Mouse (Mus musculus) retina, embryonic 14.5 days (tissue): ENCODE measurements at regions not wholly inside any gene's neighbourhood (a gene's known extent, or its start where the extent isn't known, plus 50 kb on each side); places are given as distances from the start of the nearest gene placed in this dataset.
"Not testable (repeated sequence)": the region's sequence is repeated elsewhere in the genome, so short reads cannot be mapped to it uniquely, and the experiment has no call there.

Experiments used
- DNase-seq: peaks from one replicate; pipeline ENCODE4 v3.0.0-alpha.2; 2015; ENCODE audit warnings: low spot score

DNA sequence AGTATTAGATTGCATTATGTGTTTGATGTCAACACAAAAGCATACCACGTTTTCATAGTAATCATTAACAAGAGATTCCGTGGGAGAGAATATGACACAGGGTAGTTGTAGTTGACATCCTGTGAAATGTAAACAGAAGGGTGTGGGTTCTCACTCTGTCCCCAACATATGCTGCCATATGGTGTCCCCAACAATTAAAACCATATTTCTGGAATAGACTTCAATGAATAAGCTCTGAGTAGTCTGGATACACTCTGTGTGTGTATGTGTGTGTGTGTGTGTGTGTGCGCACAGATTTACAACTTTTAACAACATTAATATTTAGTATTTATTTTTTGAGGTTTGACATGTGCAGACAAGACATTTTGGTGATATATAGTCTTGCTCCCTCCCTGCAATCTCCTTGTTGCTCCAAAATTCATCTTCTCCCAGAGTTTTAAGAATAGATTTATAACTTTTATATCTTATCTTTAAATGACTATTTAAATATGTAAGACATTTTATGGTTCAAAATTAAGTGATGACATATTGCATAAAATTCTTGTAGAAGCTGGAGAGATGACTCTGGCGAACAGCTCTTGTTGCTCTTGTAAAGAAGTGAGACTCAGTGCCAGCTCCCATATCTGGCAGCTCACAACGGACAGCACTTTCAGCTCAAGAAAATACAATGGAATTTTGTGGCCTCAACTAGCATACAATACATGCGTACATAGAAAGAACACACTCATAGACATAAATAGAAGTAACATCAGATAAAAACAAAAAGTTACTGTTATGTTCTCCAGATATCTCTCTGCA lies 162.6 kb upstream of the Tram1l1 start:
- no peak for DNase-seq

GRCm38 (mm10) chr3:124193331-124193730 lies 127.3 kb upstream of the Tram1l1 start:
- DNase-seq: not testable (repeated sequence)

- not testable (repeated sequence) for DNase-seq
These were observed 120.3 kb upstream of the Tram1l1 start for GRCm38 (mm10) chr3:124200226-124200940.

DNA sequence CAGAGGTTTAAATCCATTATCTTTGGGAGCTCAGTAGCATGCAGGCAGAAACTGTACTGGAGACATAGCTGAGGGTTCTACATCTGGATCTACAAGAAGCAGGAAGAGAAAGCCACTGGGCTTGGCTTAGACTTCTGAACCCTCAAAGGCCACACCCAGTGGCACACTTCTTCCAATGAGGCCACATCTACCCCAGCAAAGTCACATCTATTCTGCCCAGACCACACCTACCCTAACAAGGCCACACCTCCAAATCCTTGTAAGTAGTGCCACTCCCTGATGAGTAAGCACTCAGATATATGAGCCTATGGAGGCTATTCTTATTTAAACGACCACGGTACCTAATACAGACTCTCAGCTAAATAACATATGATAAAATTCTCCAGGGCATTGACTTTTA lies 103.5 kb upstream of the Tram1l1 start:
- DNase-seq: no peak

- no peak for DNase-seq
These were observed 94.7 kb upstream of the Tram1l1 start for GRCm38 (mm10) chr3:124225982-124226381.

DNA sequence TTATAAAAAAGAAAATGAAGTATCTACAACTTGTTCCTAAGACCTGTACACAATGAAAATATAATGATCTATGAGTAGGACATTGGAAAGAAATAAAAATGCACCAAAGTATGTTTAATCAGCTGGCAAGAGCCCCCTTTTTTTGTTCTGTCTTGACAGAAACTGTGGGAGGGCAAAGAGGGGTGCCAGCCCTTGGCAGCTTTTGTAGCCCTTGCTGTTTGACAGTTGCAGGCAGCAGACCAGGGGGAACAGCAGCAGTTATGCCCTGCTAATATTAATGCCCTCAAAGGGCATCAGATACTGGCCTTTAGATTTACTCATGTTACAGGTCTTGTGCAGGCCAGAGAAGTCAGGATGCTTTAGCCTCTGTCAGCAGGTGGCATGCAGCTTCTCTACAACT lies 93.0 kb upstream of the Tram1l1 start:
- DNase-seq: no peak

- no peak for DNase-seq
These were observed 79.5 kb upstream of the Tram1l1 start for GRCm38 (mm10) chr3:124240936-124241733.

- no peak for DNase-seq
These were observed 79.0 kb upstream of the Tram1l1 start for GRCm38 (mm10) chr3:124241734-124242006.

DNA sequence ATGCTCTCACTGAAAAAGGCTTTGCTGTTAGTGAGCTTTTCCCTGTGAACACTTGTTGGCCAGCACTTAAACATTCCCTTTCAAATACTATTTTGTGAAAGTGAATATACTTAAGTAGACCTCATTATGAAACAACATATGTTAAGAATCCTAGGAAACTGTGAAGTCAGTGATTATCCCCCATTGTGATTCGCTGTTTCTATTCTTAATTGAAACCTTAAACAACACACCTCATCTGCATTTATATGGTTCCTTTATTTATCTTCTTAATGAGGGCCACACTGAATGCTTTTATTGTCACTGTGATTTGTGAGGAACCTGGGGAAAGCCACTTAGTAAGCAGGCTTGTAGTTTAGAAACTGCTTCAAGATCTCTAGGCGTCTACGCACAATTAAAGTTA lies 58.5 kb upstream of the Tram1l1 start:
- DNase-seq: no peak

DNA sequence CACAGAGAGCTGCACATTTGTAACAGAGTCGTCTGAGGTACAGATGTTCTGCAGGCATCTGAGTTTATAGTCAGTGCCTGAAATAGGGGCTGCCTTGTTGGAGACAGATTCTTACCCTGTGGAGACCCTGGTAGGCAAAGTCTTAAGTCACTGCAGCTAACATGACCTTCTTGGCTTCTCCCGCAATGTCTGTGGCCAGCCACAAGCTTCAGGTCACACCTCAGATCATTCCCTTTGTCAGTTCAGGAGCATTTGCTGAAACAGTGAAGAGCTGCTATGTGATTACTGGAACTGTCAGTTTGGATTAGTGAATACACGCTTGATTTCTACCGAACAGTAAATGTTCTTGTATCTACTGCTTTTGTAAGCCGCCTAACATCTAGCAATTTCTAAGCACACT lies 53.8 kb upstream of the Tram1l1 start:
- DNase-seq: peak; percentile 79

DNA sequence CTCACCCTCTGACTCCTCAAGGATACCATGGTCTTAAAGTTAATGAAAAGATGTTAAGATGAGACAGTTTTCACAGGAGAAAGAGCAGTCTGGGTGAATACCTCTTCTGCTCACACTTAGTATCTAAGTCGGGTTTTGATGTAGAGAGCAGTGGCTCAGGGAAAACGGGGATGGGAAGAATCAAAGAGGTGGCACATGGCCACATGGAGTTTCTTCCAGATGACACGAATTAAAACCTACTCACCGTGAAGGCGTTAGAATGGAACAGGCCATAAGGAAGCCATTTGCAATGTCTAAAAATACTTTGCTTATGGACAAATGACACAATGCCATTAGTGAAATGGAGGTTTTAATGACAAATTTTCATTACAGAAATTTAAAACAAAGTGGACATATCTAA lies 50.1 kb upstream of the Tram1l1 start:
- no peak for DNase-seq
